Mouse (Mus musculus) kidney, postnatal 36 days (tissue): ENCODE measurements around the gene Gabpb2.

Source experiments
- DNase-seq, 2 experiments: peaks; one replicate each; pipeline ENCODE4 v3.0.0; 2021 to 2022; ENCODE audit warnings: mixed read lengths in 2 of 2

Gene Gabpb2

GRCm38 (mm10) chr3:95194721-95195135 is 23.0 kb downstream of the Gabpb2 start:
- DNase-seq, result peak; percentile 38 to 56

- DNase-seq, result no peak
Measured at GRCm38 (mm10) chr3:95186888-95187287, 30.8 kb downstream of the Gabpb2 start.

- DNase-seq, result no peak
Measured at GRCm38 (mm10) chr3:95186100-95186499, 31.6 kb downstream of the Gabpb2 start.

- no peak for DNase-seq
Measured at GRCm38 (mm10) chr3:95184796-95185577, 32.7 kb downstream of the Gabpb2 start.

GRCm38 (mm10) chr3:95181841-95182240 is 35.9 kb downstream of the Gabpb2 start:
- no peak for DNase-seq

GRCm38 (mm10) chr3:95179890-95180289 is 37.8 kb downstream of the Gabpb2 start:
- DNase-seq, result no peak

GRCm38 (mm10) chr3:95178948-95179347 is 38.8 kb downstream of the Gabpb2 start:
- no peak for DNase-seq

GRCm38 (mm10) chr3:95177583-95177982 is 40.1 kb downstream of the Gabpb2 start:
- no peak for DNase-seq

- DNase-seq, result no peak
Measured at GRCm38 (mm10) chr3:95176500-95176899, 41.2 kb downstream of the Gabpb2 start.

- DNase-seq, result peak; percentile 84 to 95
Measured at GRCm38 (mm10) chr3:95174011-95174592, 43.6 kb downstream of the Gabpb2 start.

GRCm38 (mm10) chr3:95173256-95173949 is 44.3 kb downstream of the Gabpb2 start:
- DNase-seq, result peak in 1 of 2 experiments; percentile 64

GRCm38 (mm10) chr3:95172526-95173255 is 45.0 kb downstream of the Gabpb2 start:
- peak in 1 of 2 experiments; percentile 39 for DNase-seq

GRCm38 (mm10) chr3:95171105-95171504 is 46.6 kb downstream of the Gabpb2 start:
- no peak for DNase-seq

- DNase-seq, result no peak
Measured at GRCm38 (mm10) chr3:95169996-95170395, 47.7 kb downstream of the Gabpb2 start.

- no peak for DNase-seq
Measured at GRCm38 (mm10) chr3:95164840-95165239, 52.9 kb downstream of the Gabpb2 start.

- no peak for DNase-seq
Measured at GRCm38 (mm10) chr3:95164256-95164550, 53.5 kb downstream of the Gabpb2 start.

GRCm38 (mm10) chr3:95163419-95164255 is 54.1 kb downstream of the Gabpb2 start:
- DNase-seq, result no peak

- no peak for DNase-seq
Measured at GRCm38 (mm10) chr3:95162345-95162628, 55.4 kb downstream of the Gabpb2 start.

- no peak for DNase-seq
Measured at GRCm38 (mm10) chr3:95161618-95162344, 55.9 kb downstream of the Gabpb2 start.

GRCm38 (mm10) chr3:95161041-95161551 is 56.6 kb downstream of the Gabpb2 start:
- peak in 1 of 2 experiments; percentile 24 for DNase-seq
